Mouse (Mus musculus) neural tube, embryonic 12.5 days (tissue): ENCODE measurements around the gene Cdx2. TPM values are rescaled to one million over a fixed set of nuclear protein-coding genes. Genes with fewer than 3 reads are reported as not detected.

Experiments used
- ATAC-seq: fragments of 200-750 bp; cut with Nextera tagmentation; 2 replicates; pipeline ENCODE4 v1.8.0; 2017; ENCODE audit warnings: low read depth, mild to moderate bottlenecking, moderate TSS enrichment, moderate library complexity; ENCODE audit not compliant: low FRiP score
- H3K27ac ChIP-seq: fragments of 300-500 bp; sonication (generic); 2 replicates; pipeline ENCODE4 v1.5.1; 2016
- H3K27me3 ChIP-seq: fragments of 300-500 bp; sonication (generic); replicated peaks from 2 replicates; pipeline ENCODE4 v1.6.1; 2016; ENCODE audit warnings: mild to moderate bottlenecking
- H3K36me3 ChIP-seq: fragments of 300-500 bp; sonication (generic); 2 replicates; pipeline ENCODE4 v1.6.1; 2016; ENCODE audit warnings: mild to moderate bottlenecking
- H3K4me1 ChIP-seq: fragments of 300-500 bp; sonication (generic); 2 replicates; pipeline ENCODE4 v1.6.1; 2016
- H3K4me2 ChIP-seq: fragments of 300-500 bp; sonication (generic); replicated peaks from 2 replicates; pipeline ENCODE4 v1.6.1; 2016; ENCODE audit warnings: mild to moderate bottlenecking
- H3K4me3 ChIP-seq: fragments of 300-500 bp; sonication (generic); 2 replicates; pipeline ENCODE4 v1.5.1; 2016
- H3K9ac ChIP-seq: fragments of 300-500 bp; sonication (generic); 2 replicates; pipeline ENCODE4 v1.6.1; 2016; ENCODE audit warnings: mild to moderate bottlenecking
- H3K9me3 ChIP-seq: fragments of 300-500 bp; sonication (generic); 2 replicates; pipeline ENCODE4 v1.6.1; 2016; ENCODE audit warnings: mild to moderate bottlenecking
- WGBS: fragments of 180-500 bp; shearing (Covaris S2); methylation state at CpG from one replicate; pipeline ENCODE4 v1.1.7; 2016; 5-methylcytosine and 5-hydroxymethylcytosine counted together
- polyA plus RNA-seq: library from polyadenylated mRNA; unstranded; fragments of >200 nt; fragmentation: Nextera tagmentation; extraction: Ambion mirVana; gene quantifications from 2 replicates; pipeline ENCODE4 v1.2.1, GENCODE M21; 2016

Cdx2 gene
- polyA plus RNA-seq, 1 experiment from 2014 or later, result not detected

- peaks cover 90% of the 10 kb centered on the region for H3K27me3 ChIP-seq
- no peak overlapping the region for H3K27ac ChIP-seq
- H3K4me1 ChIP-seq, result peaks cover 21% of the 10 kb centered on the region; the same call in 1 of the 2 replicates
- WGBS, result 6% methylated on average over 4 of the region's 4 CpGs
- no peak for ATAC-seq
- no peaks in the 10 kb centered on the region for H3K9me3 ChIP-seq
- H3K4me2 ChIP-seq, result peak overlapping the region; percentile 53
- no peak overlapping the region for H3K9ac ChIP-seq
- peak overlapping the region; percentile 16; the same call in 1 of the 2 replicates for H3K4me3 ChIP-seq
- no peaks in the 10 kb centered on the region for H3K36me3 ChIP-seq
Observed at GRCm38 (mm10) chr5:147300001-147300363, 7.1 kb downstream of the Cdx2 start.

- Histone ChIP-seq H3K9me3 (no peaks in the 10 kb centered on the region), H3K4me2 (peak overlapping the region; percentile 53), H3K4me3 (peak overlapping the region; percentile 16; the same call in 1 of the 2 replicates), H3K27me3 (peaks cover 90% of the 10 kb centered on the region), H3K36me3 (no peaks in the 10 kb centered on the region), H3K9ac (no peak overlapping the region), H3K27ac (no peak overlapping the region), H3K4me1 (peaks cover 15% of the 10 kb centered on the region; the same call in 1 of the 2 replicates)
- peak; percentile 64 for ATAC-seq
- WGBS, result 1% methylated on average over 40 of the region's 41 CpGs
Observed at GRCm38 (mm10) chr5:147299255-147300000, 7.6 kb downstream of the Cdx2 start.

GRCm38 (mm10) chr5:147297249-147297648 lies 9.8 kb downstream of the Cdx2 start:
- H3K27me3 ChIP-seq, result peaks cover 85% of the 10 kb centered on the region
- no peak overlapping the region for H3K4me3 ChIP-seq
- H3K9me3 ChIP-seq, result no peaks in the 10 kb centered on the region
- ATAC-seq, result no peak
- no peaks in the 10 kb centered on the region for H3K36me3 ChIP-seq
- H3K4me2 ChIP-seq, result no peak overlapping the region
- no peak overlapping the region for H3K27ac ChIP-seq
- 70% methylated on average over 5 of the region's 5 CpGs for WGBS
- peaks cover 10% of the 10 kb centered on the region; the same call in 1 of the 2 replicates for H3K4me1 ChIP-seq
- no peak overlapping the region for H3K9ac ChIP-seq

GRCm38 (mm10) chr5:147294121-147294520 lies 12.9 kb downstream of the Cdx2 start:
- Histone ChIP-seq H3K4me2 (no peak overlapping the region), H3K27me3 (peaks cover 54% of the 10 kb centered on the region), H3K9ac (no peak overlapping the region), H3K4me3 (no peak overlapping the region), H3K36me3 (no peaks in the 10 kb centered on the region), H3K27ac (no peak overlapping the region), H3K4me1 (0 out of 2 replicates have a peak, but pooled peaks cover 1% of the 10 kb centered on the region), H3K9me3 (no peaks in the 10 kb centered on the region)
- no peak for ATAC-seq
- WGBS, result 20% methylated on average over 20 of the region's 20 CpGs

GRCm38 (mm10) chr5:147293127-147293910 lies 13.8 kb downstream of the Cdx2 start:
- no peak overlapping the region for H3K9ac ChIP-seq
- ATAC-seq, result peak; percentile 85
- H3K27me3 ChIP-seq, result peaks cover 47% of the 10 kb centered on the region
- no peak overlapping the region for H3K27ac ChIP-seq
- no peaks in the 10 kb centered on the region for H3K36me3 ChIP-seq
- H3K4me1 ChIP-seq, result no peaks in the 10 kb centered on the region
- H3K9me3 ChIP-seq, result no peaks in the 10 kb centered on the region
- 21% methylated on average over 18 of the region's 18 CpGs for WGBS
- H3K4me3 ChIP-seq, result no peak overlapping the region
- H3K4me2 ChIP-seq, result no peak overlapping the region

- WGBS, result 50% methylated on average over 13 of the region's 13 CpGs
- 0 out of 2 replicates have a peak, but pooled peaks have one; percentile 13 for ATAC-seq
- Histone ChIP-seq H3K27ac (no peak overlapping the region), H3K4me2 (no peak overlapping the region), H3K4me1 (no peaks in the 10 kb centered on the region), H3K27me3 (peaks cover 40% of the 10 kb centered on the region), H3K4me3 (no peak overlapping the region), H3K9me3 (no peaks in the 10 kb centered on the region), H3K36me3 (no peaks in the 10 kb centered on the region), H3K9ac (no peak overlapping the region)
Observed at GRCm38 (mm10) chr5:147292506-147293120, 14.5 kb downstream of the Cdx2 start.

- Histone ChIP-seq H3K4me1 (no peaks in the 10 kb centered on the region), H3K4me3 (no peak overlapping the region), H3K27ac (no peak overlapping the region), H3K4me2 (no peak overlapping the region), H3K27me3 (peaks cover 34% of the 10 kb centered on the region), H3K36me3 (no peaks in the 10 kb centered on the region), H3K9ac (no peak overlapping the region), H3K9me3 (no peaks in the 10 kb centered on the region)
- no peak for ATAC-seq
- 46% methylated on average over 16 of the region's 16 CpGs for WGBS
Observed at GRCm38 (mm10) chr5:147291764-147292505, 15.1 kb downstream of the Cdx2 start.

GRCm38 (mm10) chr5:147284365-147284764 lies 22.7 kb downstream of the Cdx2 start:
- no peak overlapping the region for H3K27ac ChIP-seq
- 78% methylated on average over 4 of the region's 4 CpGs for WGBS
- H3K4me1 ChIP-seq, result no peaks in the 10 kb centered on the region
- H3K9ac ChIP-seq, result no peak overlapping the region
- no peaks in the 10 kb centered on the region for H3K9me3 ChIP-seq
- peaks cover 25% of the 10 kb centered on the region for H3K27me3 ChIP-seq
- no peak overlapping the region for H3K4me3 ChIP-seq
- no peak overlapping the region for H3K4me2 ChIP-seq
- H3K36me3 ChIP-seq, result no peaks in the 10 kb centered on the region
- no peak for ATAC-seq

GRCm38 (mm10) chr5:147277547-147277925 lies 29.5 kb downstream of the Cdx2 start:
- under 1% methylated on average over 13 of the region's 13 CpGs for WGBS

GRCm38 (mm10) chr5:147276701-147277546 lies 30.1 kb downstream of the Cdx2 start:
- H3K9ac ChIP-seq, result no peak overlapping the region
- H3K4me1 ChIP-seq, result 0 out of 2 replicates have a peak, but pooled peaks cover 5% of the 10 kb centered on the region
- no peaks in the 10 kb centered on the region for H3K36me3 ChIP-seq
- H3K27me3 ChIP-seq, result peaks cover 92% of the 10 kb centered on the region
- no peak overlapping the region for H3K4me2 ChIP-seq
- H3K9me3 ChIP-seq, result no peaks in the 10 kb centered on the region
- H3K27ac ChIP-seq, result no peak overlapping the region
- H3K4me3 ChIP-seq, result no peak overlapping the region
- 1% methylated on average over 18 of the region's 18 CpGs for WGBS
- no peak for ATAC-seq

More at GRCm38 (mm10) chr5:147277547-147277925, 29.5 kb downstream of the Cdx2 start:
- Histone ChIP-seq H3K4me3 (no peak overlapping the region), H3K4me1 (0 out of 2 replicates have a peak, but pooled peaks cover 5% of the 10 kb centered on the region), H3K27ac (no peak overlapping the region), H3K4me2 (no peak overlapping the region), H3K9ac (no peak overlapping the region), H3K9me3 (no peaks in the 10 kb centered on the region), H3K36me3 (no peaks in the 10 kb centered on the region), H3K27me3 (peaks cover 86% of the 10 kb centered on the region)
- ATAC-seq, result no peak

GRCm38 (mm10) chr5:147275761-147276160 lies 31.3 kb downstream of the Cdx2 start:
- 18% methylated on average over 3 of the region's 3 CpGs for WGBS
- no peak overlapping the region for H3K4me2 ChIP-seq
- H3K27me3 ChIP-seq, result peaks cover 95% of the 10 kb centered on the region

More at GRCm38 (mm10) chr5:147275761-147276160, 31.3 kb downstream of the Cdx2 start:
- Histone ChIP-seq H3K27ac (no peak overlapping the region), H3K4me1 (0 out of 2 replicates have a peak, but pooled peaks cover 5% of the 10 kb centered on the region), H3K9me3 (no peaks in the 10 kb centered on the region), H3K36me3 (no peaks in the 10 kb centered on the region), H3K4me3 (no peak overlapping the region), H3K9ac (no peak overlapping the region)
- no peak for ATAC-seq
